Mouse (Mus musculus): ENCODE measurements around the gene Gm3642.
"Not testable (repeated sequence)": the region's sequence is repeated elsewhere in the genome, so short reads cannot be mapped to it uniquely, and the experiment has no call there.

DNA sequence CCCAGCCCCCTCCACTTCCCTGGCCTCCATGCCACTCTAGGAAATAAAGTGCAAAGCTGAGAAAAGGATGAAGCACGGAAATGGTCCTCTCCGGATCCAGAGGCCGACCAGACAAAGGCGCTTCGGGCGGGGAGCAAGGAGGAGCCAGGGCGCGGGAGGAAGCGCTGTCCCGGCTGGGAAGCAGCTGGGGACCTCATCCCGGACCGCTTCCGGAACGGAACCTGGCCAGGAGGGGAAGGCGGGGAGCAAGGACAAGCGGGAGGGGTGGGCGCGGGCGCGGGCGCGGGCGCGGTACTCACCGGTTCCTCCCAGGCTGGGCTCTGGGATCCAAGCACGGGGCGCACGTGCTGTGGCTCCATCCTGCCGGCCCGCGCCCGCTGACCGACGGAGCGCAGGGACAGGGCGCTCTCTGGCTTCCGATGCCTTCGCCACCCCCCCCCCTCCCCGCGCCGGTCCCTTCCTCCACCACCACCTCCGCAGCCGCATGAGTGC is 49.5 kb upstream of the Gm3642 start, which contains the start of gene Gm3667:
- not testable (repeated sequence) for TF ChIP-seq POLR2A (IDR thresholded peaks at IDR 0.05; ENCODE audit: control insufficient read depth, low read depth, low read length); CTCF (IDR thresholded peaks at IDR 0.05; ENCODE audit: control insufficient read depth, insufficient read depth, insufficient replicate concordance, low read depth, low read length)
